Mouse (Mus musculus): Measurements from ENCODE around the gene Tgif2lx2. TPM values are rescaled to one million over a fixed set of nuclear protein-coding genes. Genes with fewer than 3 reads are reported as not detected.

Tgif2lx2 gene
- polyA plus RNA-seq (2012; rRNA removed; ENCODE audit: low replicate concordance): not detected in 2 replicates

DNA sequence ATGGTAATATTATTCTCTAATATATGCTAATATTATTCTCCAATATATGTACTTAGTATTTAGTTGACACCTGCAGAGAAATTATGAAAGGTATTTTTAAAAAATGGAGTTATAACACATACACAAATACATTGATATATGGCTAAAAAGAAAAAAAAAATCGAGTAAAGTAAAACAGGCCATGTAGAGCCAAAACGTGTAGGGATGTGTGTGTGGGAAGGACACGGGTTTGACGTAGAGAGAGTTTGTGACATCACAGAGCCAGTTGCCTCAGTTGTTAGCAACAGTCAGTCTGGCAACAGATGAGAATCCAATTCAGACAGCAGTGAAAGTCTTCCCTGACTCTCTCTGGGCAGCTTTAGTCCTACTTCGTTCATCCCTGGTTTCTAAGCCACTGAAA, at the start of gene Tgif2lx2:
TSS of gene Tgif2lx2 (plus strand) at position 301 of the 400 bp plus-strand sequence.

Other genes with a start within 250 kb of the Tgif2lx2 start
- gene Tgif2lx1, start 53.5 kb downstream of the Tgif2lx2 start, polyA plus RNA-seq (2012; rRNA removed; ENCODE audit: low replicate concordance): not detected in 2 replicates

All from mammary gland, adult 2 months (tissue).